Mouse (Mus musculus) natural killer cell, adult 2 months (primary cell): ENCODE measurements around the gene Vmn1r80.
"Not testable (repeated sequence)": the region's sequence is repeated elsewhere in the genome, so short reads cannot be mapped to it uniquely, and the experiment has no call there.

Experiments used
- DNase-seq, 2 experiments: peaks; one replicate each; pipeline ENCODE4 v3.0.0; 2022; ENCODE audit warnings: low spot score in 2 of 2

The Vmn1r80 gene

GRCm38 (mm10) chr7:12188986-12189385 lies at the start of gene Vmn1r80:
TSS of gene Vmn1r80 (plus strand) at chr7:12189286.
- no peak for DNase-seq

GRCm38 (mm10) chr7:12149957-12150356 lies 39.1 kb upstream of the Vmn1r80 start, which contains the start of gene Vmn1r78:
TSS of gene Vmn1r78 (plus strand) at chr7:12150257.
- no peak for DNase-seq

GRCm38 (mm10) chr7:12156463-12156862 lies 32.6 kb upstream of the Vmn1r80 start:
- not testable (repeated sequence) for DNase-seq

- DNase-seq, result not testable (repeated sequence)
These were observed 18.1 kb upstream of the Vmn1r80 start, which contains the start of gene Vmn1r79 for GRCm38 (mm10) chr7:12170979-12171378. TSS of gene Vmn1r79 (plus strand) at chr7:12171279.

- not testable (repeated sequence) for DNase-seq
These were observed 16.2 kb upstream of the Vmn1r80 start for GRCm38 (mm10) chr7:12172926-12173325.

- DNase-seq, result no peak
These were observed 15.1 kb downstream of the Vmn1r80 start for GRCm38 (mm10) chr7:12204141-12204540.
